Mouse (Mus musculus): ENCODE measurements around the gene Clec2l. TPM values are rescaled to one million over a fixed set of nuclear protein-coding genes. Genes with fewer than 3 reads are reported as not detected.

Clec2l gene
- total and polyA plus RNA-seq, 3 experiments = 0.52 to 5.9 (median 0.84) TPM

GRCm38 (mm10) chr6:38698233-38698889 is 35.5 kb downstream of the Clec2l start:
- Histone ChIP-seq H3K36me3 (ENCODE audit: control insufficient read depth, insufficient read depth, low read length) (no peaks in the 10 kb centered on the region), H3K27ac (no peak overlapping the region), H3K79me2 (replicated peaks; ENCODE audit: control insufficient read depth, insufficient read depth, low read length) (no peaks in the 10 kb centered on the region), H3K27me3 (ENCODE audit: control insufficient read depth, insufficient read depth, low read length) (no peaks in the 10 kb centered on the region), H3K4me1 (ENCODE audit: control insufficient read depth, insufficient read depth, low read length) (peaks cover 3% of the 10 kb centered on the region; the same call in 1 of the 2 replicates), H3K4me3 (no peak overlapping the region), H3K9ac (ENCODE audit: low read depth, low read length) (no peak overlapping the region)
- intact Hi-C loops (cut with DNase I) = no loop called here
- TF ChIP-seq CTCF (IDR thresholded peaks at IDR 0.05) = no peak
- no peak for TF ChIP-seq EP300 (IDR thresholded peaks at IDR 0.05; ENCODE audit: insufficient read depth, low read depth, low read length)
- TF ChIP-seq POLR2A (IDR thresholded peaks at IDR 0.05; ENCODE audit: insufficient read depth, low read depth, low read length) = no peak
- DNase-seq = no peak
- 89% methylated on average over 18 of the region's 18 CpGs for WGBS

DNA sequence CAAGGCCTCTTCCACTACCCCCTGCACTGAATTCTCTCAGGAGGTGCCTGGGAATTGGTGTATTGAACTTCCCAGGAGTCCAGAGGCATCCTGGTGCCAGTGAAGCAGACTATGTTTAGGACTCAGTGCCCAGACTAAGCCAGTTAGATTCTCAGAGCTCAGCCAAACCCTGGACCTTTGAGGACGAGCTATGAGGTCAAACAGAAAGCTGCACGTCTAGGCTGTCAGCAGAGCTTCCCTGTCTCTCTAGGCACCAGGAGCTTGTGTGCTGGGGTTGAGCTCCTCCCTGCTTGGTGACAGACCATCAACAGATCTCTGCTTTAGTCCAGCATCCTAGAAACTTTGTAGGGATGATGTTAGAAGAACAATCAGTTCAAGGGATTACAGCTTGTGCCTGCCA is 38.6 kb downstream of the Clec2l start:
- TF ChIP-seq EP300 (IDR thresholded peaks at IDR 0.05; ENCODE audit: insufficient read depth, low read depth, low read length) (no peak), POLR2A (IDR thresholded peaks at IDR 0.05; ENCODE audit: insufficient read depth, low read depth, low read length) (no peak), CTCF (IDR thresholded peaks at IDR 0.05) (no peak)
- intact Hi-C loops (cut with DNase I) = no loop called here
- WGBS = 51% methylated on average over 2 of the region's 2 CpGs
- H3K27ac ChIP-seq = peak overlapping the region; percentile 38; the same call in 1 of the 2 replicates
- no peak for DNase-seq
- no peak overlapping the region for H3K4me3 ChIP-seq
- no peaks in the 10 kb centered on the region for H3K27me3 ChIP-seq (ENCODE audit: control insufficient read depth, insufficient read depth, low read length)
- H3K9ac ChIP-seq (ENCODE audit: low read depth, low read length) = no peak overlapping the region
- H3K4me1 ChIP-seq (ENCODE audit: control insufficient read depth, insufficient read depth, low read length) = peaks cover 4% of the 10 kb centered on the region
- no peaks in the 10 kb centered on the region for H3K79me2 ChIP-seq (replicated peaks; ENCODE audit: control insufficient read depth, insufficient read depth, low read length)
- H3K36me3 ChIP-seq (ENCODE audit: control insufficient read depth, insufficient read depth, low read length) = no peaks in the 10 kb centered on the region

- 15% methylated on average over 6 of the region's 6 CpGs for WGBS
- intact Hi-C loops (cut with DNase I) = no loop called here
- H3K36me3 ChIP-seq (ENCODE audit: control insufficient read depth, insufficient read depth, low read length) = no peaks in the 10 kb centered on the region
- no peak overlapping the region for H3K9ac ChIP-seq (ENCODE audit: low read depth, low read length)
- peaks cover 4% of the 10 kb centered on the region for H3K4me1 ChIP-seq (ENCODE audit: control insufficient read depth, insufficient read depth, low read length)
- TF ChIP-seq EP300 (IDR thresholded peaks at IDR 0.05; ENCODE audit: insufficient read depth, low read depth, low read length) (peak; percentile 73), CTCF (IDR thresholded peaks at IDR 0.05) (peak; percentile 23; the same call in 1 of the 2 replicates), POLR2A (IDR thresholded peaks at IDR 0.05; ENCODE audit: insufficient read depth, low read depth, low read length) (no peak)
- peak overlapping the region; percentile 72 for H3K27ac ChIP-seq
- no peak overlapping the region for H3K4me3 ChIP-seq
- no peaks in the 10 kb centered on the region for H3K27me3 ChIP-seq (ENCODE audit: control insufficient read depth, insufficient read depth, low read length)
- H3K79me2 ChIP-seq (replicated peaks; ENCODE audit: control insufficient read depth, insufficient read depth, low read length) = no peaks in the 10 kb centered on the region
- DNase-seq = peak in 1 of 2 experiments; percentile 38
These were observed 40.0 kb downstream of the Clec2l start for GRCm38 (mm10) chr6:38702810-38703399.

DNA sequence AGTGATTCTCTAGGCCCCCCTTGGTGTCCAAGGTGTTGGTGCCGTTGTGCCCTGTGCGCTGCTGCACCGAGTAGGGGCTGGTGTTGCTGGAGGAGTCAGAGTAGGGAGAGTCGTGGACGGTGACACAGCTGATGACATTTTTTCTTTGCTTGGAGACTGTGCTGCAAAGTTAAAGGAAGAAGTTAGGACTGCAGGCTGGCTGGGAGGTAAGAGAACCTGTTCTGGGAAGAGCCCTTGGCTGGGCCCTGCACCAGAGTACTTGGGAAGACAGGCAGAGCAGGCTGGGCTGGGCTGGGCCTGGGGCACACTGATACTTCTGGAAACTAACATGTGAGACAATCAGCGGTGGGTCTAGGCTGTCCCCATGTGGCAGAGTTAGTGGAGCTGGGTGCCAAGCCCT is 40.7 kb downstream of the Clec2l start:
- intact Hi-C loops (cut with DNase I) = no loop called here
- Histone ChIP-seq H3K4me3 (no peak overlapping the region), H3K36me3 (ENCODE audit: control insufficient read depth, insufficient read depth, low read length) (no peaks in the 10 kb centered on the region), H3K27ac (peak overlapping the region; percentile 72), H3K4me1 (ENCODE audit: control insufficient read depth, insufficient read depth, low read length) (peaks cover 4% of the 10 kb centered on the region), H3K27me3 (ENCODE audit: control insufficient read depth, insufficient read depth, low read length) (no peaks in the 10 kb centered on the region), H3K9ac (ENCODE audit: low read depth, low read length) (no peak overlapping the region), H3K79me2 (replicated peaks; ENCODE audit: control insufficient read depth, insufficient read depth, low read length) (no peaks in the 10 kb centered on the region)
- DNase-seq = no peak
- no peak for TF ChIP-seq POLR2A (IDR thresholded peaks at IDR 0.05; ENCODE audit: insufficient read depth, low read depth, low read length)
- no peak for TF ChIP-seq EP300 (IDR thresholded peaks at IDR 0.05; ENCODE audit: insufficient read depth, low read depth, low read length)
- TF ChIP-seq CTCF (IDR thresholded peaks at IDR 0.05) = no peak
- 83% methylated on average over 6 of the region's 6 CpGs for WGBS

- 55% methylated on average over 7 of the region's 7 CpGs for WGBS
These were observed 41.6 kb downstream of the Clec2l start for GRCm38 (mm10) chr6:38704264-38704984.

More at GRCm38 (mm10) chr6:38704264-38704984, 41.6 kb downstream of the Clec2l start:
- DNase-seq = peak; percentile 53 to 66
- intact Hi-C loops (cut with DNase I) = no loop called here
- no peak overlapping the region for H3K9ac ChIP-seq (ENCODE audit: low read depth, low read length)
- peak overlapping the region; percentile 72 for H3K27ac ChIP-seq
- no peaks in the 10 kb centered on the region for H3K79me2 ChIP-seq (replicated peaks; ENCODE audit: control insufficient read depth, insufficient read depth, low read length)
- no peak overlapping the region for H3K4me3 ChIP-seq
- H3K36me3 ChIP-seq (ENCODE audit: control insufficient read depth, insufficient read depth, low read length) = no peaks in the 10 kb centered on the region
- H3K4me1 ChIP-seq (ENCODE audit: control insufficient read depth, insufficient read depth, low read length) = peaks cover 4% of the 10 kb centered on the region
- no peaks in the 10 kb centered on the region for H3K27me3 ChIP-seq (ENCODE audit: control insufficient read depth, insufficient read depth, low read length)
- TF ChIP-seq EP300 (IDR thresholded peaks at IDR 0.05; ENCODE audit: insufficient read depth, low read depth, low read length) = no peak
- no peak for TF ChIP-seq POLR2A (IDR thresholded peaks at IDR 0.05; ENCODE audit: insufficient read depth, low read depth, low read length)
- no peak for TF ChIP-seq CTCF (IDR thresholded peaks at IDR 0.05)
